Mouse (Mus musculus) inflammation-experienced regulatory T-cells, adult 6 months (primary cell): ENCODE measurements around the gene Sdc4. TPM values are rescaled to one million over a fixed set of nuclear protein-coding genes. Genes with fewer than 3 reads are reported as not detected.

ENCODE experiments used
- ATAC-seq: one replicate; pipeline ENCODE4 v1.8.0; 2017
- polyA plus RNA-seq, 3 experiments: library from polyadenylated mRNA; unstranded; fragments of 100-300 nt; shearing (Covaris generic); gene quantifications; one replicate each; pipeline ENCODE4 v1.2.1; 2017

Gene Sdc4
- polyA plus RNA-seq, 3 experiments from 2014 or later = 12.0 to 42.7 (median 41.8) TPM

DNA sequence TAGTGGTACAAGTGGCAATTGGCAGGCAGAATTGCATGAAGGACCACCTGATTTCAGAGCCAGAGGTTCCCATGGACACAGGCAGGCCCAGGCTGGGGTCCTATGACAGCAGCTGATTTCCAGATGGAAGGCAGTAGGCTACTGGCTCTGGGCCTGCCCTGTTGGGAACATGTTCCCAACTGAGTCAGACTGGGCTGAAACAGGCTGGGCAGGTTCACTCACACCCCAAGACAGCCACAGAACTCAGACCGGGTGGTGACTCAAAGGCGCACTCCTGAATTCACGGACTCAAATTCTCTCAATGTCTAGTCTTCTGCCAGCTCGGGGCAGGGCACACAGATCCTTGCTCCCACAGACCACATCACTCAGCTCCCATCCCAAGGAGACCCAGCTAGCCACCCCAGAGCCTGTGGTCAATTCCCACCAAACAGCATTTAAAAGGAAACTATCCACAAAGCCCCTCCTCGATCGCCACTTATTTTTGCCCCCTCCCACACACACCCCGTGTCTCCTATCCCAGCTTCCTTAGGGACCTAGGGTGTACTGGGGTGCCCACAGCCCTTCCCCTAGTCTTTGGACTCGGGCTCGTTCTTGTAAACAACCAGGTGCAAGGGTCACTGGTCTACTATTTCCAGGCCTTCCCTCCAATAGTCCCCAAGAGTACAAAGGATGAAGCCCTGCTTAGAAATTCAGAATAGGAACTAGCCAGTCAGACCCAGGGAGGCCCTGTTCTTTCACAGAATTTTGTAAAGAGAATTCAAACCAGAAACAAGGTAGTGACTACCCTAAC is 11.8 kb downstream of the Sdc4 start:
- ATAC-seq = no peak

DNA sequence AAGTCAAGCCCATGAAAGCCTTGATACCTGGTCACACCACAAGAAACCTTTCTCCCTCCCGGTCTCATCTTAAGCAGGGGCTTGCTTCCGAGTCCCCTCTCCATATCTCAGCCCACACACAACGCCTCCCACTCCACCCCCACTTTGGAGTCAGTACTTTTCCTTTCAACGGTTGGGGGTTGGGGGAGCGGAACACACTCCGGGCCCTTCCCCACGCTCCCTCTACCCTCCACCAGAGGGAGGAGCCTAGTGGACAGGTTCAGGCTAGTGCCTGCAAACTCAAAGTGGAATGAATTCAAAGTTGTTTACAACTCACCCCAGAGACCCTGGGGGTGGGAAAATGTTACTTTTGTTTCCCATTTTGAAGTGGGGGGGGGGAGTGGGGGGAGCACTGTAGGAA is 13.0 kb downstream of the Sdc4 start:
- no peak for ATAC-seq

DNA sequence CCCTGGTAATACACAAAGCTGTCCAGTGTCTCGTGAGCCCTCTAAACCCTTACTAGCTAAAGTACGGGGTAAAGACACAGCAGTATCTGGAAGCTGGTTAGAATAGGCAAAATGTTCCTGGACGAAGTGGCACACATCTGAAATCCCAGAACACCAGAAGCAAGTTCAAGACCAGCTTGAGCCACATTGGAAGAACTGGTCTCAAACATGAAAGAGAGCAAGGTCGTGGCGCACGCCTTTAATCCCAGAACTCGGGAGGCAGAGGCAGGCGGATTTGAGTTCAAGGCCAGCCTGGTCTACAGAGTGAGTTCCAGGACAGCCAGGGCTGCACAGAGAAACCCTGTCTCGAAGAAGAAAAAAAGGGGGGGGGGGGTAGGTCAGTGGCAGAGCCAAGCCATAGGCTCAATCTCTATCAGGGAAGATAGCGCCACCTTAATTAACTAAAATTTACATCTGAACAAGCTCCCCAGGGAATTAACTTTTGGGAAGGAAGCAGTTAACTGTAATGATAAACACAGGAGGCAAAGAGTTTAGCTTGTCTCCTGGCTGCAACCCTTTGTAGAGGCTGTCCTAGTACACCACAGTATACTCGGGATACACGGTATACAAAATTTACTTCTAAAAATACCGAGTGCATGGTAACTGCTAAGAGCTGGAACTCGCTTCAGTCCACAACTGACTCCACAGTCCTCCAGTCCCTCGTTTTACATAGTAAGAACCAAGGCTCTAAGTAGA is 13.6 kb downstream of the Sdc4 start:
- ATAC-seq = no peak

DNA sequence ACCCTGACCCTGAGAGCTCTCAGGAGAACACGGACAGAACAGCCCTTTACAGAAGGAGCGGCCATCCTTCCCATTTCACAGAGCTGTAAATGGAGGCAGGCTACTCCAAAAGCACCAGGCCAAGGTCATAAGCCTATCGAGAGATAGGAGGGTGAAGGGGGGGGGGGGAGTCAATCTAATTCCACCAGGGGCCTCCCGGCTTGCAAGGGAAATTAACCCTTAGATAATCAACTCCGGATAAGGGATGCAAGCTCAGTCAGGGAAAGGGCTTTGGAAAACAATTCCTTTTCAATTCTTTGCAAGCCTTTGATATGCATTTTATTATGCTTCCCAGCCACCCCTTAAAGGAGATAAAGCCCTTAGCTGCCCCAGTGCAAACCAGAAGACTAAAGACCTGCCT is 15.2 kb downstream of the Sdc4 start:
- ATAC-seq = no peak

DNA sequence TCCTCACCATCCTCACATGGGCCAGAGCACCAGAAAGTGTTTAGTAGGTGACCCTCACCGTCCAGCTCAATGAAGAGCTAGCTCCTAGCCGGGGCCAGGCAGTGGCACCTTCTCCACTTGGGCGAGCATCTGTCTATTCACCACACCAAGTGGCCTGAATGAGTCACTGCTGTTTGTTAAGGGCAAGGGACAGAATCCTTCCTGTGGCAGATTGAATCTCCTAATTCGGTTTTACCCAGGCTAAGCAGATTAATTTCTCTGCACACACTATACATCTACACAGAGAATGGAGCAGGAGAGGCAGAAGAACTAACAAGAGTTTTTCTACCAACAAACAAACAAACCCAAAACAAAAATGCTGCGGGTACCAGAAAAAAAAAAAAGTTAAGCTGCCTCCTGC is 16.7 kb downstream of the Sdc4 start:
- ATAC-seq = no peak

DNA sequence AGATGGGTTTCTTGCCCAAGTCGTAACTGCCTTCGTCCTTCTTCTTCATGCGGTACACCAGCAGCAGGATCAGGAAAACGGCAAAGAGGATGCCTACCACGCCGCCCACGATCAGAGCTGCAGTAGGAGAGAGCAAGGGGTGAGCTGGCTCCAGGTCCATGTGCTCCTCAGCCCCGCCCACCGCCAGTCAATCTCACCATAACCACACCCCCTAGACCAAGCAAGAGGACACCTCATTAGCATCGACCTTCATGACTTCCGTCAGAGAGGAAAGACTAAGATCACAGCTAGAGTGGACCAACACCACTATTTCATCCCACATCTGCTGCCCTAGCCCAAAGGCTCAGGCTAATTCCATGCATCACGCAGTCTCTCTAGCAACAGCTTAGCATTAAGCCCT is 17.6 kb downstream of the Sdc4 start:
- no peak for ATAC-seq

DNA sequence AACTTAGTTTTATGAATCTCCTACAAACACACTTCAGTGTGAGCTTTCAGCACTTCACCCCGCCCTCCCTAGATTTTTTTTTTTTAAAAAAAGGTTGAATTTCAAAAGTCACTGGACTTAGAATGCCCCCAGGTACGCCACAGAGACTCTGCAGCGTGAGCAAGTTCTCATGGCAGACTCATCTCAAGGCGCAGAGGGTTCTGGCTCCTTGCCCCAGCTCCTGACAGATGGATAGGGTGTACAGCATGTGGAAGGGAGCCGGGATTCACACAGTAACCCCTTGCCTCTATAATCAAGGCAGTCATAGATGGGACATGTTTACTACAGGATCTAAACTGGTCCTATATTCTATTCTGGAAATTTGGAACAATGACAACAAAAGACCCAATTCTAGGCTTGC is 18.3 kb downstream of the Sdc4 start:
- no peak for ATAC-seq

DNA sequence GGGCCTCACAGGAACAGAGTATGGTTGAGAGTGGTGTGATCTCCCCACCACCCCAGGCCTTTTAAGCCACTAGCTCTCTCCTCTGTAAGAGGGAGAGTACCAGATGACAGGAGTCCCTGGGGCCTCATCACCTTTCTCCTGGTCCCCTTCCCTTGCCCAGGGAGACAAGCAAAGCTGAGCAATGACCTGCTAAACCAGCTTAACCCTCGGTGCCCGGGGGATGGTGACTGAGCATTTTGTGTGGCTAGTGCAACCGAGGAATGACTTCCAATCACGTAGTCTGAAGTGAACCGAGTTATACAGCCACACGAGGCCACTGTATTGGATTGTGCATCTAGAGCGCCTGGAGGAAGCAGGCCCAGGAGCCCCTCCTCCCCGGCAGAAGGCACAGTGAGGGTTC is 19.3 kb downstream of the Sdc4 start:
- no peak for ATAC-seq

DNA sequence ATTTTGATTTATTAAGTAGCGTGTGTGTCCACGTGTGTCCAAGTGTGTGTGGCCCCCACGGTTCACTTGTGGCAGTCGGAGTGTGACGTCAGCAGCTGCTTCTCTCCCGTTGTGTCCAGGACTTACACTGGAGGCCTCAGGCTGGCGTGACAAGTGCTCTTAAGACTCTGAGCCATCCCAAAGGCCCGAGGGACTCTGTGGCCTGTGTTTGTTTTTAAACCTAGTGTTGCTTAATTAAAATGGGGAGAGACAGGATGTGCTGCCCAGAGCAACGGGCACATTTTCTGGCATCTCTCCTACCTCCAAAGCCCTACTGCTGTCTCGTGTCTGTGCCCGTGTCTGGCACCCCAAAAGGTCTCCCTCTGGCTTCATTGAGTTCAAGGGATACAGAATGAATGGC is 20.2 kb downstream of the Sdc4 start:
- ATAC-seq = no peak

DNA sequence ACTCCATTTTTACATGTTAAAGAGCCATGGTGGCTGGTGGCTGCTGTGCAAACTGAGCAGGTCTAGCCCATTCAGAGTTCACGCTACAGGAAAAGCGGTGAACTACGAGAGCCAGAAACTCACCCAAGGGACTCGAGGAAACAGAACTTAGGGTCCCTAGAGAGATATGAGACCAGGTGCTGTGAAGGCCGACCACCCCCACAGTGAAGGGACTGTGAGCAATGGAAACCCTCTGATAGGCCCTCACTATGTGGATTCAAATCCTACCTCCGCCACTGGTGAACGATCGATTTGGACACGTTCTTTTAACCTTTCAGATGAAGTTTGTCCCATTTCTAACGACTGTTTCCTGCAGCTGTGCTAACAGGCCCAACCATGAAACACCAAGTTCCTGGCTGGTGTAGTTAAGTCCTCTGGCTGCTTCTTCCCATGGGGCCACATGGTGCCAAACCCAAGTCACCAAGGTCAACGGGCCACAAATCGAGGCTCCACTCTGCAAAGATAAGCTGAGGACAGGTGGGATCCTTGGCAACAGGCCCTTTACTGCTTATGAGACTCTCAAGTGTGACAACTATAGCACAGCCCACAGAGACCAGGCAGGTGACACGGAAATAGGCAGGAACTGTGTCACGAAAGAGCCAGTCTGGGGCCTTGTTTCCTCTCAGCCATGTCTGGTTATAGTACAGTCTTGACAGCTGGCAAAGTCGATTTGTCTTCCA is 20.9 kb downstream of the Sdc4 start:
- ATAC-seq = no peak

DNA sequence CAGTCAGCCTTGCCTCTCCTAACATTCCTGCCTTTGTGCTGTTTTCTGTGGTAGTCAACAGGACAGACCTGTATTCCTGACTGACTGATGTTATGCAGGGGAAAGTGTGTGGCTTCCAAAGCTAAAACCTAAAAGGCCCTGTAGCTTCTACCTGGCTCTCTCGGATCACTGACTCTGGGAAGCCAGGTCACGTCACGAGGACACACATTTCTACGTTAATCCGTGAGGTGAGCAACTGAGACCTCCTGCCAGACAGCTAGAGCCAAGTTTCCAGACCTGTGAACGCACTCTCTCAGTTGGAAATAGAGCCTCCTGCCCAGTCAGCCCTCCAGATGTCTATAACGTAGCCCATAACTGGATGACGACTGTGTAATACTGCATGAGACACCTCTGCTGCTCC is 21.7 kb downstream of the Sdc4 start:
- no peak for ATAC-seq

DNA sequence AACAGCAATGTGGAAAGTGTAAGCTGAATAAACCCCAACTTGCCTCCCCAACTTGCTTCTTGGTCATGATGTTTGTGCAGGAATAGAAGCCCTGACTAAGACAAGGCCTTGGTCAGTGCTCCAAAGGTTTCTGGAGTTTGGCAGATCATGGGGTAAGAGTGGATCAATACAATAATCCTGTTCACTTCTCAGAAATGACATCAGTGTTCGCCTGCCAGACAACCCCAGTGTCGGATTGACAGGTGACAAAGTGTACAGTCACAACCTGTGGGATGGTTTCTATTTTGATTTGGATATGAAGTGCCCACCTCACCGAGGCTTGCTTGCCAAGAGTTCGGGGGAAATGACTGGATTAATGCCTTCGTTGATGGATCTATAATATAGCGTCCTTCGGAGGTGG is 22.4 kb downstream of the Sdc4 start:
- ATAC-seq = no peak

DNA sequence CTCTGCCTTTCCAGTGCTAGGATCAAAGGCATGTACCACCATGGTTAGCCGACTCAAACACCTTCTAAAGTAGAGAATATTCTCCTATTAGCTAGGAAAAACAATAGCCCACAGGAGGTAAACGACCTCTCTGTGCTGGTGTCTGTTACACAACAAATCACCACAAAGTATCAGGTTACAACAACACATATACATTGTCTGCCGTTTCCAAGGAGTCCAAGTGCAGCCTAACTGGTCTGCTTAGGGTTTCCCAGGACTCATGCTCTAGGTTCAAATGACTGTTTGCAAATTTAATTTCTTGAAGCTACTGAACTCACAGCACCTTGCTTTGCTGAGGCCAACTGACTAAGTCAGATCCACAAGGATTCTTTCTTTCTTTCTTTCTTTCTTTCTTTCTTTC is 24.2 kb downstream of the Sdc4 start:
- no peak for ATAC-seq

DNA sequence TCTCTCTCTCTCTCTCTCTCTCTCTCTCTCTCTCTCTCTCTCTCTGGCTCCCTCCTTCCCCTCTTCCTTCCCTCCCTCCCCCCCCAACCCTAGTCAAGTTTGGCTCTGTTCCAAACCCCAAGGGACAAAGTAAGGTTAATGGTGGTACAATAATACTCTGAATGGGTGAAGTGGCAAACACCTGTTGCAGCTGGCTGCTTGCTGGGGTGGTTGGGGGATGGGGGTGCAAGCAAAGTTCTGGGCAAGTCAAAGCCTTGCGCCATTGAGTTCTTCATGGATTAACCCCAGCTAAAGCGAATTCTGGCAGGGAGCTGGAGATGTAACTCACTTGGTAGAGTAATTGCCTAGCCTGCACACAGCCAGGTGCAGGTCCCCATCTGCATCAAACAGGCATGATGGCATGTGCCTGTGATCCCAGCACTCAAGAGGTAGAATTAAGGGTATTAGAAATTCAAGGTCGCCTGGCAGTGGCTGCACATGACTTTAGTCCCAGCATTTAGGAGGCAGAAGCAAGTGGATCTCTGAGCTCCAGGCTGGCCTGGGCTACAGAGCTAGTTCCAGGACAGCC is 25.3 kb downstream of the Sdc4 start:
- ATAC-seq = no peak

DNA sequence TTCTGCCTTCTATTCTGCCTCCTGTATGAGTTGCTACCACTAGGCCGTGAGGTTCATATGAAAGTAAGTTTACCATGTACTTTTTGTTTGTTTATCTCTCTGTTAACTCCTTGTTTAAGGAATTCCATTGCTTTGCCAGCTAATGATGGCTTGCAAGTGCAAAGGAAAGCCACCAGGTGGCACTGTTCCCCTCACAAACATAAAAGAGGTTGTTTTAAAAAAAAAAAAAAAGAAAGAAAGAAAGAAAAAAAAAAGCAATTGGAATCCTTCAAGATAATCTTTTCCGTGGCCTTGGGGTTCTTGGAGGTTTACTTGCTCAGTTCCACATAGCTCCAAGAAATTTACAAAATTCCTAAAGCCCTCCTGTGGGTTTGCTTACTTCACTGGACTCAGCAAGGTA is 26.5 kb downstream of the Sdc4 start:
- ATAC-seq = no peak

DNA sequence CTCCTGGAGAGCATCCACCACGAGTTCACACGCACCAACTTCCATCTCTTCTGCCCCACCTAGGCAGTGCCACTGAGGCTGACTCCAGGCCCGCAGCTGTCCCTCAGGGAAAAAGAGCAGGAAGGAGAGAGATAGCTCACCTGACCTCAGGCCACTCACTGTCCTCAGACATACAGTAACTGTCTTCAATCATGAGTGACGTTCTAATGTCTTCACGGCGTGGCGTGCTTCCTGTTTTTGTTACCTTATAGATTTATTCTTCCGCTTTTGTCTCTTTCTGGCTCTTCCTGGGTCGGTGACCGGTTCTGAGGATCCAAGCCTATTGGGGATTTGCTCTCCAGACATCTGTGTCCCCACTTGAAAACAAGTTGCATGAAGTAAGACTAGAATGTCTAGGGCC is 29.1 kb downstream of the Sdc4 start:
- ATAC-seq = no peak

DNA sequence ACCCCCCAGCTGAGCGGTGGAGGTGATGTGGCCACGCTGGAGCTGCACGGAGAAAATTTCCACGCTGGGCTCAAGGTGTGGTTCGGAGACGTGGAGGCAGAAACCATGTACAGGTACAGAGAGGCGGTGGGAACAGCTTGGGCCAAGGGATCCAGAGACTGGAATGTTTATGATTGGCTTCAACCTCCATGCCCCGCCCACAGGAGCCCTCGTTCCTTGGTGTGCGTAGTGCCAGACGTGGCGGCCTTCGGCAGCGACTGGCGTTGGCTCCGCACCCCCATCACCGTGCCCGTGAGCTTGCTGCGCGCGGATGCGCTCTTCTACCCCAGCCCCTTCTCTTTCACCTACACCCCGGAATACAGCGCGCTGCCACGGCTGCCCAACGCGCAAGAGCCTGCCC is 29.5 kb downstream of the Sdc4 start:
- no peak for ATAC-seq

DNA sequence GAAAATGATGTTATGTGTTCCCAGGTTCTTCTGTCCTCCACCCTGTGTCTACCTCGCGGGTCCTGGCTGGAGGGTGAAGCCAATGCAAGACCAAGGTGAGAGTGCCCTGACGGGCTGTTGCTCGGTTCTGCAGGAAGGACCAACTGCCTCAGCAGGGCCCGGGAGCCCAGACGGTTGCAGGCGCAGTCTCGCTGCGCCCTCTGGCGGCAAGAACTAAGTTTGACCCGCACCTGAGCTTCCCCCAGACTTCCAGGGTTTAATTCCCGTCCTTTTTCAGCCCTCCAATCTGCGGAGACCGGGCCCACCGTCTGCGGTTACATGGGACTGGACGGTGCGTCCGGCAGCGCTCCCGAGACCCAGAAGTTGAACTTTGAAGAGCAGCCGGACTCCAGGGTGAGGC is 36.0 kb downstream of the Sdc4 start:
- no peak for ATAC-seq

DNA sequence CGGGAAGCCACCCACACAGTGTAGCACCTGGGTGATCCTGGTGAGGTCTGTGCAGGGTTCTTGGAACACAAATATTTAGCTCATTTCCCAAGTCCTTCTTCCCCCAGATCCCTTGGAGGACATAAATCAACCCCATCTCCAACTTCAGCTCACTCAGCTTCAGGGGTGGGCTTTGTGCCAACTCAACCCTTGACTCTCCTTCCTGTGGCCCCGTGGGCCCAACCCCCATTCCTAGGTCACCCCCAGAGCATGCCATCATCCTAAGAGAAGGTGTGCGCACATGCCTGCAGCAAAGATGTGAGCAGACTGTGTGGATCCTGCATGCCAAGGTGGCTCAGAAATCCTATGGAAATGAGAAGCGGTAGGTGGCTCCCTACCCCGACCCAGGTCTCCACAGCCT is 38.2 kb downstream of the Sdc4 start:
- ATAC-seq = no peak

DNA sequence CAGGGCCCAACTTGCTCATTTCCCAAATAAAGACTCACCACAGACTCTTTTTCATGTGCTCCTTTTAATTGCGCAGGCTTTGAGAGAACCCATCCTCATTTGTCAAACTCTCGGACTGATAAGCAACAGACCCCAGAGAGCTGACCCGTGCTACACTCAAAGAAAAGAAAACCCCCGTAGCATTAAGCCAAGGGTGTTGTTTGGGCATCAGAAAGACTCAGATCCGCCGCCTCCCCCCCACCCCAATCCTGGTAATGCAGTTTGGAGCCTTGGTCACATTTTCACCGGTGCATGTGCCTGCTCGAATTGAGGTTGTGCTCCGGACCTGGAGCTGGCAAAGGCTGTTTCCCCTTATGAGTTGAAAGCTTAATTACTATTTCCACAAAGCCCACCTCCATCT is 38.6 kb downstream of the Sdc4 start, which contains the start of gene Matn4:
Gene Matn4, minus strand, starts transcription at position 101 of the 400 bp plus-strand sequence.
- no peak for ATAC-seq

DNA sequence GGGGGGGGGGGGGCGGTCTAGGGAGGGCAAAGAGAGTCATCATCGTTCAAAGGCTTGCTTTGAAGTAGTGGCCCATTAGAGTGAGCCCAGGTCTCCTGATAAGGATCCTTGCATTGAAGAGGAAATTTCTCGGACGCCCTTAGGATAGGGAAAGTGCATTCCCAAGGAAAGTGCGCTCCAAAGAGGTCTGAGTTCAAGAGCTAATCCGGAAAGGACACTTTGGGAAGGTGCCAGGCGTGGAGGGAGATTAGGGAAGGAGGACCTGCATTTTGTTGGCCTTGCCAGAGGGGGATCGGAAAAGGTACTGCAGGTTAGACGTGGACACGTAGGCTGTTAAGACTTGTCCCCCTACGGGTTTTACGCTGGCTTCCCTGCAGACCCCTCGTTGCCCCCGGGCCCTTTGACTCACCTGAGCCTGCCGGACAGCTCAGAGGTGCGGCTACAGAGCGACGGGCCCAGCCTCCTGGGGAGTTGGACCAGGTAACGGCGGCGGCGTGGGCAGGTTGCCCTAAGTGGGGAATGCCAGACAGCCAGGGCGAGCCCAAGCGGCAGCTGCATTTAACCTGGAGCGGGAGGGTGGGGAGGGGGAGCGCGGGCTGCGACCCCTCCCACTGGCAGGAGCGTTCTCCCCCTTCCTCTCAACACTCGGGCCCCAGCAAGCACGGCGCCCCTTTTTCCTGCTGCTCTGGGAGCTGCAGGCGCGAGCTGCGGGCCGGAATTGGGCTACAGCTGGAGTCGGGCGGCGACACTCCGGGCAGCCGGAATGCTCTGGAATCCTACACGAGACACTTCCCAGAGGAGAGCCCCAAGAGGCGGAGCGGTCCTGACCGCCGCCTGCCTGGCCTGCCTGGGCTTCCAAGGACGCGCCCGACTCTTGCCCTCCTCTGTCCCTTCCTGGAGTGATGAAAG is 39.4 kb downstream of the Sdc4 start:
- ATAC-seq = no peak

DNA sequence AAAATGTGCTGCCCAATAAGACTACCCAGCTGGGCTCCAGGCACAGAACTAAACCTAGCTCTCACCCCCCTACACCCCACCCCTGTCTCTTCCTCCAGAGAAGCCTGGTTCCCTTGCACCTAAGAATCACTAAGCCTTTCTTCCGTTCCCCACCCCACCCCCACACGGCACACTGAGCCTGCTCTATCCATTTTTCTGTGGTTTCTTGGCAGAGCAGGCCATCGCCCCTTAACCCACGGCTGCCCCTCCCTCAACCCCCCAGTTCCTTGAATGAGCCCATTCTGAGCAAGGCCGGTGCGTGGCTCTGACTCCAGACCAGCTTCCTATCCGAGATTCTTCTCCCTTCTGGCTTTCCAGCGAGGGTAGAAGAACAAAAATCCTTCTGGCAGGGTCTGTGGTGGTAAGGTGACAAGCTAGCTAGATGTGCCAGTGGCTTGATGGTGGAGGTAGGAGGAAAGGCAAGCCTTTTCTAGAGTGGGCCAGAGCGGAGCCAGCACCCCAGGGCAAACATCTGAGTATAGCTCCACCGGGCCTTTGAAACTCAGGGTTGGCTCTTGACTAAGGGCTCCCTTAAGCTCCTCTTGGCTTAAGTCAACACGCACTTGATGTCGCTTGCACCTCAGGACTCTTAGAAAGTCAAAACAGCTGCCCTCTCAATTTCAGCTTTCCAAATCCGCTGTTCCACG is 40.1 kb downstream of the Sdc4 start:
- no peak for ATAC-seq
